1 mouse cellular context compared by ENCODE assay signal in the genomic region with DNA sequence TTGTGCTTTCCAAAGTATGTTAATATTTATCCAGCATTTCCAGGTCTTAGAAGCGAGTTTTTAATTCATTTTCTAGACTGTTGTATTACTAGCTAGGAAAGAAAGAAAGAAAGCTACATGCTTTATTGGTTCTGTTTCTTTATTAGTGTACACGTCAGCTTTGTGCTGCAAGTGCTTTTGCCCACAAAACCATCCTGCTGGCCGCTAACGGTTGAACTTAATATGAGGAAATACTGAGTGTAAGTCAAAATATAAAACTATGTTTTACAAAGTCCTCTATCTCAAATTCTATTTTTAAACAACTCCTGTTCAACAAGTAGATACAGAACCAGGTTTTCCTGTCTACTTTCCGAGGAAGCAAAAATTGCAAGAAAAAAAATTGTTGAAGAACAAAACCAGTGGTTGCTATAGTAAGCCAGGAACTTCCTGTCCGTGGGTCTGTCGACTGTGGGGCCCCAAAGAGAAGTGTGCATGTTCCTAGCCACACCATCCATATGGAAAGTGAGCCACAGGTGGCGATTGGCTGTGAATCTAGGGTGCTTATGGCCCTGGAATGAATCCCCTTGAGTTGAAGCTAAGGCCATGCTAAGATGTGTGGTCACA.
A peak's percentile ranks its signal among the peaks of the same experiment; 100 is the strongest.
TF ChIP-seq lines count a peak whose summit lies in the region.

No protein-coding gene starts in this region.

TF ChIP-seq in CH12.LX, 34 proteins besides CTCF, POLR2A, EP300 and RAD21:
- TF ChIP-seq TCF12 (IDR thresholded peaks at IDR 0.05; ENCODE audit: low read depth, low read length) (peak; percentile 27; the same call in 1 of the 2 replicates), ZNF384 (IDR thresholded peaks at IDR 0.05; ENCODE audit: low read depth, low read length) (peak; percentile 67), BHLHE40 (IDR thresholded peaks at IDR 0.05; ENCODE audit: low read depth, low read length) (peak; percentile 61), JUND (conservative IDR thresholded peaks at IDR 0.05; ENCODE audit: low read depth, low read length) (no peak), ZC3H11A (IDR thresholded peaks at IDR 0.05; ENCODE audit: low read depth, low read length) (no peak)
